Mouse (Mus musculus): ENCODE measurements around the gene 2300002M23Rik.

DNA sequence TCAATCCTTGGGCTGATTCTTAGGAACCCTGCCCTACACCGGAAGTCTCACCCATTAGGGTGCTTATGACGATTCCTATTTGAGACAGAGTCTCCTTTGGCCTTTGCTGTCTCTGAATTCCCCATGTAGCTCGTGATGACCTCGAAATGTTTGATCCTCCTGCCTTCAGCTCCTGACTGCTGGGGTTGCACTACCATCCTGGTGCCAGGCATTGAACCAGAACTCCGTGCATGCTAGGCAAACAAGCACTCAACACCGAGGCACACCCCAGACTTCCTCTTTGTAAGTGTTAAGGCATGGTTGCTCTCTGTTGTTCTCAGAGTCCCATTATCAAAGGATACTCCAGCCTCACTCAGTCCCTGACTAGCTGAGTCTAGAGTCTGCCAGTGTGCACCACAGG lies 23.2 kb upstream of the 2300002M23Rik start:
- TF ChIP-seq CTCF (IDR thresholded peaks at IDR 0.05; ENCODE audit: borderline replicate concordance, insufficient read depth, low read depth, low read length) (no peak), POLR2A (IDR thresholded peaks at IDR 0.05; ENCODE audit: borderline replicate concordance, insufficient read depth, low read length) (no peak)

Measured in cerebellum, adult 2 months (tissue).